In the genomic region with DNA sequence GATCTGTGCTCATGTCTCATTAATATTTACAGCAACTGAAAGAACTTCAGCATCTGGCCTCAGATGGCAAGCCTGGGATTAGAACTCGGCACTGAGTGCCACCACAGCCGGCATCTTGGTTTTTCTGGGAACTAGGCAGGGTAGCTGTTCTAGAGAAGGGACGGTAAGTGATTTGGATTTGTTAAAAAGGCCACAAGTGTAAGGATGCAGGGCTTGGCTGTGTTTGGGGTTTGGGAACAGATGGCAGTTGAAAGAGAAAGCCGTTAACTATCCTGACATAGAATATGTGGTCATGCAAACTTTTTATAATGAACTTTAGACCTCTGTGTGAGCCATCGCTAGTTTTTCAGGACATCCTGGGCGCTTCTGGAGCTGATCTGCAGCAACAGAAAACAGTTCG, we compare ENCODE assay signal across 7 mouse cellular contexts. TPM values are rescaled to one million over a fixed set of nuclear protein-coding genes. Genes with fewer than 3 reads are reported as not detected.
DNase-seq lines count a peak whose midpoint lies in the region; ATAC-seq and TF ChIP-seq lines count a peak whose summit lies in the region.

No protein-coding gene starts in this region.

- no peak overlapping the region for H3K9ac ChIP-seq in kidney, embryonic 15.5 days
- H3K9ac ChIP-seq in embryonic facial prominence, embryonic 12.5 days: no peak overlapping the region
- peak overlapping the region; percentile 89; the same call in 1 of the 2 replicates for H3K9ac ChIP-seq in liver, embryonic 12.5 days

- H3K36me3 ChIP-seq in kidney, embryonic 15.5 days: no peaks in the 10 kb centered on the region
- H3K36me3 ChIP-seq in G1E (replicated peaks): peaks cover 32% of the 10 kb centered on the region
- H3K36me3 ChIP-seq in embryonic facial prominence, embryonic 12.5 days: no peaks in the 10 kb centered on the region
- 0 out of 2 replicates have a peak, but pooled peaks cover 3% of the 10 kb centered on the region for H3K36me3 ChIP-seq in liver, embryonic 12.5 days

- no peaks in the 10 kb centered on the region for H3K27me3 ChIP-seq in kidney, embryonic 15.5 days
- peaks cover 15% of the 10 kb centered on the region for H3K27me3 ChIP-seq in G1E (ENCODE audit: insufficient read depth, low read length)
- no peaks in the 10 kb centered on the region for H3K27me3 ChIP-seq in embryonic facial prominence, embryonic 12.5 days
- peaks cover 31% of the 10 kb centered on the region for H3K27me3 ChIP-seq in liver, embryonic 12.5 days (replicated peaks)

- H3K9me3 ChIP-seq in kidney, embryonic 15.5 days (replicated peaks): no peaks in the 10 kb centered on the region
- no peaks in the 10 kb centered on the region for H3K9me3 ChIP-seq in G1E (replicated peaks)
- no peaks in the 10 kb centered on the region for H3K9me3 ChIP-seq in embryonic facial prominence, embryonic 12.5 days
- H3K9me3 ChIP-seq in liver, embryonic 12.5 days (replicated peaks): no peaks in the 10 kb centered on the region

- TF ChIP-seq CTCF in G1E (IDR thresholded peaks at IDR 0.05; ENCODE audit: low read depth, low read length): no peak

- DNase-seq in kidney, adult 11 months: no peak
- DNase-seq in G1E (ENCODE audit: low spot score): no peak
- no peak for DNase-seq in c-Kit-positive CD71-positive TER-119-positive erythroid progenitor cells, embryonic 14.5 days (ENCODE audit: low spot score)
- no peak for DNase-seq in spleen, adult 18-20 months

- peaks cover 61% of the 10 kb centered on the region for H3K4me1 ChIP-seq in kidney, embryonic 15.5 days
- peaks cover 58% of the 10 kb centered on the region for H3K4me1 ChIP-seq in G1E (ENCODE audit: insufficient read depth, low read depth, low read length)
- peaks cover 49% of the 10 kb centered on the region for H3K4me1 ChIP-seq in embryonic facial prominence, embryonic 12.5 days
- peaks cover 60% of the 10 kb centered on the region for H3K4me1 ChIP-seq in liver, embryonic 12.5 days

- H3K27ac ChIP-seq in kidney, embryonic 15.5 days: peak overlapping the region; percentile 97
- H3K27ac ChIP-seq in embryonic facial prominence, embryonic 12.5 days: peak overlapping the region; percentile 96
- H3K27ac ChIP-seq in liver, embryonic 12.5 days: peak overlapping the region; percentile 82

- H3K4me3 ChIP-seq in kidney, embryonic 15.5 days (replicated peaks): peak overlapping the region; percentile 72; the same call in 1 of the 2 replicates
- peak overlapping the region; percentile 89; the same call in 1 of the 2 replicates for H3K4me3 ChIP-seq in G1E (ENCODE audit: low read depth, low read length)
- H3K4me3 ChIP-seq in embryonic facial prominence, embryonic 12.5 days: peak overlapping the region; percentile 77; the same call in 1 of the 2 replicates
- H3K4me3 ChIP-seq in liver, embryonic 12.5 days: peak overlapping the region; percentile 79

- WGBS in kidney, embryonic 15.5 days: 40% methylated on average over 7 of the region's 7 CpGs
- WGBS in embryonic facial prominence, embryonic 12.5 days: 47% methylated on average over 7 of the region's 7 CpGs
- 48% methylated on average over 7 of the region's 7 CpGs for WGBS in liver, embryonic 12.5 days (ENCODE audit: insufficient replicate concordance)

- peak overlapping the region; percentile 56 for H3K4me2 ChIP-seq in kidney, embryonic 15.5 days
- H3K4me2 ChIP-seq in embryonic facial prominence, embryonic 12.5 days (replicated peaks): no peak overlapping the region; the same call in 1 of the 2 replicates
- H3K4me2 ChIP-seq in liver, embryonic 12.5 days: peak overlapping the region; percentile 88

- ATAC-seq in kidney, embryonic 15.5 days (replicated peaks; ENCODE audit: low FRiP score): no peak
- no peak for ATAC-seq in G1E (ENCODE audit: extremely low read depth, insufficient number of reproducible peaks, low FRiP score, poor library complexity, severe bottlenecking)
- no peak for ATAC-seq in embryonic facial prominence, embryonic 12.5 days (ENCODE audit: insufficient number of reproducible peaks, insufficient read depth, low FRiP score, low TSS enrichment)
- ATAC-seq in liver, embryonic 12.5 days: no peak

RNA-seq across cellular contexts. Expression of a gene that starts 0.5 kb away (rescaled TPM):
- polyA plus RNA-seq in kidney, embryonic 15.5 days (2015; fragmentation: Nextera tagmentation; extraction: Ambion mirVana): 106 and 111 TPM in 2 replicates
- total RNA-seq in G1E (2014; fragmentation: Nextera tagmentation) (47.1 and 61.2 TPM in 2 replicates), G1E (2017) (98.3 and 108 TPM in 2 replicates)
- 31.3 and 36.2 TPM in 2 replicates for polyA plus RNA-seq in G1E (2012)
- polyA plus RNA-seq in embryonic facial prominence, embryonic 12.5 days (2016; fragmentation: Nextera tagmentation; extraction: Ambion mirVana): 113 and 115 TPM in 2 replicates
- 43.7 and 44.0 TPM in 2 replicates for polyA plus RNA-seq in liver, embryonic 12.5 days (2016; fragmentation: Nextera tagmentation; extraction: Ambion mirVana)

RNA-seq across cellular contexts. Expression of a gene that starts 5.5 kb away (rescaled TPM):
- 39.6 and 40.7 TPM in 2 replicates for polyA plus RNA-seq in kidney, embryonic 15.5 days (2015; fragmentation: Nextera tagmentation; extraction: Ambion mirVana)
- total RNA-seq in G1E (2014; fragmentation: Nextera tagmentation) (9.5 and 15.2 TPM in 2 replicates), G1E (2017) (8.0 and 9.5 TPM in 2 replicates)
- polyA plus RNA-seq in G1E (2012): 73.8 and 89.4 TPM in 2 replicates
- polyA plus RNA-seq in embryonic facial prominence, embryonic 12.5 days (2016; fragmentation: Nextera tagmentation; extraction: Ambion mirVana): 95.8 and 102 TPM in 2 replicates
- 20.9 and 23.3 TPM in 2 replicates for polyA plus RNA-seq in liver, embryonic 12.5 days (2016; fragmentation: Nextera tagmentation; extraction: Ambion mirVana)

RNA-seq across cellular contexts. Expression of a gene that starts 24.9 kb away (rescaled TPM):
- 10.6 and 15.2 TPM in 2 replicates for polyA plus RNA-seq in kidney, embryonic 15.5 days (2015; fragmentation: Nextera tagmentation; extraction: Ambion mirVana)
- total RNA-seq in G1E (2014; fragmentation: Nextera tagmentation) (not detected in 2 replicates), G1E (2017) (0.05 TPM in 1 of 2 replicates, not detected in the other)
- polyA plus RNA-seq in G1E (2012): not detected in 2 replicates
- 47.6 and 49.8 TPM in 2 replicates for polyA plus RNA-seq in embryonic facial prominence, embryonic 12.5 days (2016; fragmentation: Nextera tagmentation; extraction: Ambion mirVana)
- 1.8 and 2.3 TPM in 2 replicates for polyA plus RNA-seq in liver, embryonic 12.5 days (2016; fragmentation: Nextera tagmentation; extraction: Ambion mirVana)

RNA-seq across cellular contexts. Expression of a gene that starts 59.1 kb away (rescaled TPM):
- 219 and 230 TPM in 2 replicates for polyA plus RNA-seq in kidney, embryonic 15.5 days (2015; fragmentation: Nextera tagmentation; extraction: Ambion mirVana)
- 355 and 356 TPM in 2 replicates for total RNA-seq in G1E (2014; fragmentation: Nextera tagmentation)
- total RNA-seq in G1E (2017): 246 and 305 TPM in 2 replicates
- polyA plus RNA-seq in G1E (2012): 209 and 211 TPM in 2 replicates
- 298 and 302 TPM in 2 replicates for polyA plus RNA-seq in embryonic facial prominence, embryonic 12.5 days (2016; fragmentation: Nextera tagmentation; extraction: Ambion mirVana)
- polyA plus RNA-seq in liver, embryonic 12.5 days (2016; fragmentation: Nextera tagmentation; extraction: Ambion mirVana): 162 and 163 TPM in 2 replicates

RNA-seq across cellular contexts. Expression of a gene that starts 59.8 kb away (rescaled TPM):
- polyA plus RNA-seq in kidney, embryonic 15.5 days (2015; fragmentation: Nextera tagmentation; extraction: Ambion mirVana): 74.4 and 81.1 TPM in 2 replicates
- total RNA-seq in G1E (2014; fragmentation: Nextera tagmentation) (8.7 and 10.8 TPM in 2 replicates), G1E (2017) (23.2 and 31.1 TPM in 2 replicates)
- 86.9 and 87.0 TPM in 2 replicates for polyA plus RNA-seq in G1E (2012)
- 91.0 and 95.2 TPM in 2 replicates for polyA plus RNA-seq in embryonic facial prominence, embryonic 12.5 days (2016; fragmentation: Nextera tagmentation; extraction: Ambion mirVana)
- 36.0 and 38.0 TPM in 2 replicates for polyA plus RNA-seq in liver, embryonic 12.5 days (2016; fragmentation: Nextera tagmentation; extraction: Ambion mirVana)
